In the genomic region with DNA sequence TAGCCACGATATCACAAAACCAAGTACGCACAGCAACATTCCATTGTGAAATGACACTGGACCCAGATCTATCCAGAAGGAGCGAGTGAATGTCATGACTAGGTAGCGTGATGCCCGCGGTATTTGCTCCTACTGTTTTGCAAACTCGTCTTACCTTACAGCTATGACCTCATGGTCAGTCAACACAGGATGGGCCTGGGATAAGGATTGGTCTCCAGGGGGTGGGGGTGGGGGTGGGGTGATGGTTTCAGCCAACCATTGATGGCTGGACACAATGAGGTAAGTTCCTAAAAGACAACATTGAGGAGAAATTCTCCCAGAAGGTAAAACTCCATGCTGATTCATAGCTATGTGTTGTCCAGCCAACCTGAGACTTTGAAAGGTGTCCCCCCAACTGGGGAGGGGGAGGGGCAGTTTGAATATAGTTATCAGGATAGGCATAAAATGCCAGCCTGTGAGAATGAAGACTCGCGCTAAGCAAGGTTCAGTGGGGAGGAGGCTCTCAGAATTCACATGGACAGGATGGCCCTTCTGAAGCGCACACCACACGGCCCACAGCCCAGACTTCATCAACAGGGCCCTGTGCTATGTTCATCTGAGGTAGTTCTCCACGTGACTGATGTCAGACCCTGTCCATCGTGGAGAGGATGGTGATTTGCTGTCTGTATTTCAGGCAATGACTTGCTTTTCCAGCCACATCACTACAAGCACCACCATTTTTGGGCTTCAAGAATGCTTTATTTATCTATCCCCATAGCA, we compare ENCODE assay signal across 14 mouse cellular contexts. TPM values are rescaled to one million over a fixed set of nuclear protein-coding genes. Genes with fewer than 3 reads are reported as not detected.
DNase-seq lines count a peak whose midpoint lies in the region; ATAC-seq and TF ChIP-seq lines count a peak whose summit lies in the region.
"Had no signal": no experiment of that assay in that cellular context is flagged by ENCODE, and none has a peak within 500 bp of the region (broad histone marks: within the 10 kb centered on the region; RNA-seq: fewer than 3 reads in every experiment).

No protein-coding gene starts in this region.

- H3K4me2 ChIP-seq in heart, embryonic 16.5 days (ENCODE audit: low read depth, low read length) = no peak overlapping the region; the same call in 1 of the 2 replicates
- H3K4me2 ChIP-seq in lung, embryonic 14.5 days = no peak overlapping the region
- no peak overlapping the region for H3K4me2 ChIP-seq in embryonic facial prominence, embryonic 15.5 days (replicated peaks)
- no peak overlapping the region for H3K4me2 ChIP-seq in liver, postnatal 0 days (ENCODE audit: low read depth, low read length)
- H3K4me2 ChIP-seq: embryonic facial prominence, embryonic 13.5 days; hindbrain, embryonic 13.5 days; limb, embryonic 12.5 days had no signal

- no peak; the same call in 1 of the 2 replicates for ATAC-seq in heart, embryonic 16.5 days (replicated peaks; ENCODE audit: extremely low read depth, insufficient read depth, low FRiP score)
- ATAC-seq in lung, embryonic 14.5 days (ENCODE audit: insufficient read depth) = no peak; the same call in 1 of the 2 replicates
- peak; percentile 34; the same call in 1 of the 2 replicates for ATAC-seq in embryonic facial prominence, embryonic 15.5 days (ENCODE audit: insufficient number of reproducible peaks, low FRiP score, low TSS enrichment, low read depth)
- ATAC-seq in liver, postnatal 0 days = peak; percentile 90
- ATAC-seq: forebrain, embryonic 14.5 days had no signal

- DNase-seq in heart, adult 9 months (ENCODE audit: low spot score in 2 of 2) = no peak
- DNase-seq in lung, embryonic 14.5 days = no peak
- no peak for DNase-seq in lung, adult 2 months
- peak; percentile 53 for DNase-seq in liver, postnatal 0 days
- no peak for DNase-seq in retina, embryonic 14.5 days (ENCODE audit: low spot score)
- DNase-seq: cerebellum, postnatal 14 days; gastrocnemius, postnatal 10 days; right cerebral cortex, postnatal 4 days had no signal

- TF ChIP-seq POLR2A in lung, adult 2 months (IDR thresholded peaks at IDR 0.05; ENCODE audit: borderline replicate concordance, extremely low read depth, low read depth, low read length) = no peak

- H3K4me3 ChIP-seq in heart, embryonic 16.5 days (ENCODE audit: low read length) = no peak overlapping the region
- H3K4me3 ChIP-seq in lung, embryonic 14.5 days (ENCODE audit: low read depth, low read length) = no peak overlapping the region
- no peak overlapping the region for H3K4me3 ChIP-seq in lung, adult 2 months (replicated peaks; ENCODE audit: extremely low read depth, low read depth, low read length)
- no peak overlapping the region for H3K4me3 ChIP-seq in embryonic facial prominence, embryonic 15.5 days (replicated peaks)
- no peak overlapping the region for H3K4me3 ChIP-seq in liver, postnatal 0 days (ENCODE audit: low read depth, low read length)
- H3K4me3 ChIP-seq: embryonic facial prominence, embryonic 13.5 days; hindbrain, embryonic 13.5 days; limb, embryonic 12.5 days had no signal

- H3K4me1 ChIP-seq in heart, embryonic 16.5 days (ENCODE audit: control insufficient read depth, insufficient read depth, low read length) = peaks cover 14% of the 10 kb centered on the region
- peaks cover 10% of the 10 kb centered on the region for H3K4me1 ChIP-seq in lung, embryonic 14.5 days (ENCODE audit: insufficient read depth)
- H3K4me1 ChIP-seq in lung, adult 2 months (ENCODE audit: control insufficient read depth, insufficient read depth, low read length) = peaks cover 2% of the 10 kb centered on the region
- H3K4me1 ChIP-seq in embryonic facial prominence, embryonic 15.5 days = 0 out of 2 replicates have a peak, but pooled peaks cover 5% of the 10 kb centered on the region
- peaks cover 9% of the 10 kb centered on the region; the same call in 1 of the 2 replicates for H3K4me1 ChIP-seq in liver, postnatal 0 days (ENCODE audit: insufficient read depth)
- H3K4me1 ChIP-seq: hindbrain, embryonic 13.5 days had no signal

- no peaks in the 10 kb centered on the region for H3K27me3 ChIP-seq in heart, embryonic 16.5 days (ENCODE audit: control insufficient read depth, insufficient read depth, low read length)
- H3K27me3 ChIP-seq in lung, embryonic 14.5 days (ENCODE audit: insufficient read depth, low read length) = no peaks in the 10 kb centered on the region
- no peaks in the 10 kb centered on the region for H3K27me3 ChIP-seq in embryonic facial prominence, embryonic 15.5 days
- H3K27me3 ChIP-seq in liver, postnatal 0 days (ENCODE audit: insufficient read depth, low read length) = no peaks in the 10 kb centered on the region
- H3K27me3 ChIP-seq: embryonic facial prominence, embryonic 13.5 days; limb, embryonic 12.5 days had no signal

- peak overlapping the region; percentile 82 for H3K27ac ChIP-seq in heart, embryonic 16.5 days (ENCODE audit: low read length)
- peak overlapping the region; percentile 52; the same call in 1 of the 2 replicates for H3K27ac ChIP-seq in lung, embryonic 14.5 days (ENCODE audit: low read depth)
- H3K27ac ChIP-seq in embryonic facial prominence, embryonic 15.5 days (replicated peaks) = 0 out of 2 replicates have a peak overlapping the region, but pooled peaks have one; percentile 17
- H3K27ac ChIP-seq in liver, postnatal 0 days (ENCODE audit: low read depth) = peak overlapping the region; percentile 49
- H3K27ac ChIP-seq: embryonic facial prominence, embryonic 13.5 days; hindbrain, embryonic 13.5 days; limb, embryonic 12.5 days had no signal

- peak overlapping the region; percentile 12; the same call in 1 of the 2 replicates for H3K9ac ChIP-seq in heart, embryonic 16.5 days (ENCODE audit: low read length)
- H3K9ac ChIP-seq in lung, embryonic 14.5 days = no peak overlapping the region
- H3K9ac ChIP-seq in embryonic facial prominence, embryonic 15.5 days = no peak overlapping the region
- no peak overlapping the region for H3K9ac ChIP-seq in liver, postnatal 0 days (replicated peaks)
- H3K9ac ChIP-seq: embryonic facial prominence, embryonic 13.5 days; hindbrain, embryonic 13.5 days; limb, embryonic 12.5 days had no signal

- 70% methylated on average over 13 of the region's 13 CpGs for WGBS in heart, embryonic 16.5 days
- WGBS in lung, embryonic 14.5 days = 83% methylated on average over 13 of the region's 13 CpGs
- 66% methylated on average over 13 of the region's 13 CpGs for WGBS in lung, adult 2 months
- 80% methylated on average over 13 of the region's 13 CpGs for WGBS in embryonic facial prominence, embryonic 15.5 days
- WGBS in liver, postnatal 0 days (ENCODE audit: insufficient replicate concordance) = 70% methylated on average over 13 of the region's 13 CpGs

- H3K36me3 ChIP-seq in heart, embryonic 16.5 days (ENCODE audit: control insufficient read depth, insufficient read depth) = no peaks in the 10 kb centered on the region
- H3K36me3 ChIP-seq in lung, embryonic 14.5 days (ENCODE audit: insufficient read depth) = no peaks in the 10 kb centered on the region
- no peaks in the 10 kb centered on the region for H3K36me3 ChIP-seq in embryonic facial prominence, embryonic 15.5 days
- no peaks in the 10 kb centered on the region for H3K36me3 ChIP-seq in liver, postnatal 0 days (replicated peaks; ENCODE audit: insufficient read depth, low read length)
- H3K36me3 ChIP-seq: embryonic facial prominence, embryonic 13.5 days; hindbrain, embryonic 13.5 days; limb, embryonic 12.5 days had no signal

- TF ChIP-seq CTCF in lung, embryonic 14.5 days (IDR thresholded peaks at IDR 0.05; ENCODE audit: low read depth) = no peak
- no peak for TF ChIP-seq CTCF in lung, adult 2 months (IDR thresholded peaks at IDR 0.05; ENCODE audit: insufficient read depth, low read length)
- no peak for TF ChIP-seq CTCF in liver, postnatal 0 days (IDR thresholded peaks at IDR 0.05; ENCODE audit: low read depth)

- no peaks in the 10 kb centered on the region for H3K9me3 ChIP-seq in heart, embryonic 16.5 days (replicated peaks; ENCODE audit: control insufficient read depth, low read length)
- no peaks in the 10 kb centered on the region for H3K9me3 ChIP-seq in lung, embryonic 14.5 days (ENCODE audit: low read depth, low read length)
- H3K9me3 ChIP-seq in embryonic facial prominence, embryonic 15.5 days (replicated peaks) = no peaks in the 10 kb centered on the region
- no peaks in the 10 kb centered on the region for H3K9me3 ChIP-seq in liver, postnatal 0 days (ENCODE audit: low read length)
- H3K9me3 ChIP-seq: embryonic facial prominence, embryonic 13.5 days; hindbrain, embryonic 13.5 days; limb, embryonic 12.5 days had no signal

- TF ChIP-seq EP300 in liver, postnatal 0 days (IDR thresholded peaks at IDR 0.05; ENCODE audit: low read depth) = no peak

RNA-seq across cellular contexts. Expression of a gene that starts 8.5 kb away (rescaled TPM):
- 19.6 and 27.3 TPM in 2 replicates for polyA plus RNA-seq in heart, embryonic 16.5 days (2015; fragmentation: Nextera tagmentation; extraction: Ambion mirVana)
- polyA plus RNA-seq in lung, embryonic 14.5 days (2014; fragmentation: Nextera tagmentation; extraction: Ambion mirVana) = 45.1 and 47.5 TPM in 2 replicates
- polyA plus RNA-seq in lung, adult 2 months (2012; rRNA removed) = 305 and 359 TPM in 2 replicates
- polyA plus RNA-seq in embryonic facial prominence, embryonic 15.5 days (2015; fragmentation: Nextera tagmentation; extraction: Ambion mirVana) = 33.2 and 36.1 TPM in 2 replicates
- 8.0 and 8.6 TPM in 2 replicates for polyA plus RNA-seq in liver, postnatal 0 days (2015; fragmentation: Nextera tagmentation; extraction: Ambion mirVana)

RNA-seq across cellular contexts. Expression of a gene that starts 20.5 kb away (rescaled TPM):
- 1.3 and 1.4 TPM in 2 replicates for polyA plus RNA-seq in heart, embryonic 16.5 days (2015; fragmentation: Nextera tagmentation; extraction: Ambion mirVana)
- 0.50 and 0.68 TPM in 2 replicates for polyA plus RNA-seq in lung, embryonic 14.5 days (2014; fragmentation: Nextera tagmentation; extraction: Ambion mirVana)
- polyA plus RNA-seq in lung, adult 2 months (2012; rRNA removed) = not detected in 2 replicates
- 3.7 and 5.0 TPM in 2 replicates for polyA plus RNA-seq in embryonic facial prominence, embryonic 15.5 days (2015; fragmentation: Nextera tagmentation; extraction: Ambion mirVana)
- polyA plus RNA-seq in liver, postnatal 0 days (2015; fragmentation: Nextera tagmentation; extraction: Ambion mirVana) = 0.22 TPM in 2 replicates

RNA-seq across cellular contexts. Expression of a gene that starts 30.8 kb away (rescaled TPM):
- polyA plus RNA-seq in heart, embryonic 16.5 days (2015; fragmentation: Nextera tagmentation; extraction: Ambion mirVana) = 13.3 and 14.9 TPM in 2 replicates
- polyA plus RNA-seq in lung, embryonic 14.5 days (2014; fragmentation: Nextera tagmentation; extraction: Ambion mirVana) = 10.3 and 10.7 TPM in 2 replicates
- 34.9 and 46.7 TPM in 2 replicates for polyA plus RNA-seq in lung, adult 2 months (2012; rRNA removed)
- 10.6 and 11.1 TPM in 2 replicates for polyA plus RNA-seq in embryonic facial prominence, embryonic 15.5 days (2015; fragmentation: Nextera tagmentation; extraction: Ambion mirVana)
- 13.7 TPM in 2 replicates for polyA plus RNA-seq in liver, postnatal 0 days (2015; fragmentation: Nextera tagmentation; extraction: Ambion mirVana)

RNA-seq across cellular contexts. Expression of a gene that starts 56.2 kb away (rescaled TPM):
- polyA plus RNA-seq in heart, embryonic 16.5 days (2015; fragmentation: Nextera tagmentation; extraction: Ambion mirVana) = 3.2 and 4.8 TPM in 2 replicates
- 2.0 and 3.4 TPM in 2 replicates for polyA plus RNA-seq in lung, embryonic 14.5 days (2014; fragmentation: Nextera tagmentation; extraction: Ambion mirVana)
- polyA plus RNA-seq in lung, adult 2 months (2012; rRNA removed) = 31.7 and 43.6 TPM in 2 replicates
- 11.8 and 17.6 TPM in 2 replicates for polyA plus RNA-seq in embryonic facial prominence, embryonic 15.5 days (2015; fragmentation: Nextera tagmentation; extraction: Ambion mirVana)
- polyA plus RNA-seq in liver, postnatal 0 days (2015; fragmentation: Nextera tagmentation; extraction: Ambion mirVana) = 72.0 and 79.5 TPM in 2 replicates

Comparison
In these comparisons a context has a peak if more than half of its experiments do, and no peak if none do; other contexts are left out.
1. ATAC-seq: peak in embryonic facial prominence, embryonic 15.5 days (single experiment) and liver, postnatal 0 days (single experiment); none in heart, embryonic 16.5 days (single experiment) and lung, embryonic 14.5 days (single experiment).
2. H3K27ac ChIP-seq: peak in every context shown above with its lines; median percentile 82 in heart, embryonic 16.5 days; 52 in lung, embryonic 14.5 days; 49 in liver, postnatal 0 days; 17 in embryonic facial prominence, embryonic 15.5 days.